Mouse (Mus musculus) urinary bladder, postnatal 4 days (tissue): ENCODE measurements at regions not wholly inside any gene's neighbourhood (a gene's known extent, or its start where the extent isn't known, plus 50 kb on each side); places are given as distances from the start of the nearest gene placed in this dataset.

Experiments
- DNase-seq, 2 experiments: peaks; one replicate each; pipeline ENCODE4 v3.0.0; 2021 to 2022; ENCODE audit warnings: low spot score in 2 of 2

DNA sequence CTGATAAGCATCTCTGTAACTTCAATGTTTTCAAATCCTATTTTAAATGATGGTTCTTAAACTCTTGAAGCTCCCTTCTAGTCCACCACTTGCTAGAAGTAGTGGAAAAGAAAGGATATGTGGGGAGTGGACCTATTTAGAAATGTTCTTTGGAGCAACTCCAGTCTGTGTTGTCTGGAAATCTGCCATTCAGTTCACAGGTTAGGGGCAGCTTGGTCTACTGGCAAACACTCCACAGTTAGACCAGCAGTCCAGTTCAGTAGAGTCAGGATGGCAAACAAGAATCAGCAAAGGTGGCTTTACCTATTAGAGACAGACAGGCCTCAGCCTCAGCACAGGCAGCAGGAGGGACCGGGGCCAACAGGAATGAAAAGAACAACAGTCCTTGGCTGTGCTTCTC is 67.3 kb upstream of the Dpyd start:
- DNase-seq: no peak

DNA sequence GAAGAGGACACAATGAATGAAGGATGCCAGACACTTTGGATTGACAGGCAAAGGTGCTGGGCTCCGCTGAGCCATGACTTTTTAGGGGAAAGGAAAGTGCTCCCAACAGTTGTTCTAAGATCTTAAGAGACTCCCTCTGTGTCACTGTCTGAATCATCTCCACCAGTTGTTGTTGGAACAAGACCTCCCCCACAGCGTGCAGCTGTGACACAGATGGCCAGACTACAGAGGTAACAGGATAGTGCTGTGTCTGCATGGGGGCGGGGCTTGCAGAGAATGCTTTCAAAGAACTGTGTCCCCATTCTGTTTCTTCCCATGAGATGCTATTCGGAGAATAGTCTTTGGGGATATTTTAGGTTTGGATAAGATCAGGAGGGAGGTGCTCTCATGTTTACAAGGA is 61.7 kb upstream of the Dpyd start:
- no peak for DNase-seq

DNA sequence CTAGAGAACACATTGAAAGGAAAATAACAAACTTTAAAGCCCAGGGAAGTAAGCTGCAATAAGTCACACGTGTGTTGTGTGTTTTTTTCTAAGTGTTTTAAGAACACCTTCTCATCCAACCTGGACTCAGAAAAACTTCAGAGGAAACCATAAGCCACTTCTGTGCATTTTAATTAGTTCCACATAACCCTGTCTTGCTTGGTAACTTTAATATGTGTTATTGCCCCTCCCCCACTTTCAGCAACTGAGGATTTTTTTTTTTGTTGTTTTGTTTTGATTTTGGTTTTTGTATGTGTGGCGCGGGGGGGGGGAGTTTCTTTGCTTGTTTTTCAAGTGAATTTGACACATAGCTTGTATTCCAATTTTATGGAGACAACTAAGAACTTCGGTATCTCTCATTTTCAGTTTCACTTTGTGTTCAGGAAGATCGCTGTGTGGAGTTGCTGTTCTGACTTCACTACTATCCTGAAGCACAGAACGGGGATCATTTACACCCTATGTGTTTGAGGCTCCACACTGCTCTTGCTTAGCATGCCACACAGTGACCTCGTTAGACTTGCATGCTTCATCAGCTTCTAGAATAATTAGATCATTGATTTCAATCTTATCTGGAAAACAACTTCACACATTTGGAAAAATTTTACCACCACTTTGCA is 54.2 kb upstream of the Dpyd start:
- DNase-seq: no peak

DNA sequence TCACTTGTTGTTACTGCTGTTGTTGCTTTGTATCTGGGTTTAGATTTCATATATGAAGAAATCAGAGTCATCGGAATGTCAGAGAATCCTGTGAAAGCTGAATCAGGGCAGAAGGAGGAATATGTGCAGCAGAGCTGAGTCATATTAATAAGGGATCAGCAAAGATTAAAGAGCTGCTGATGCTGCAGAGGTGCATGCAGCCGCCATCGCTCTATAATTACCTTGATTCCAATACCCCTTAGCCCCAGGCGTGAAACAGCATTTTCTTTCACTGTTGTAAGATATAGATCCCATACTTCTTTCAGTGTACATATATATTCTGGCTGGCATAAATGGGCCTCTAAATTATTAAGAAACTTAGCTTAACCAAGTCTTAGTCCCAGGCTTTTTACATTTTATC is 51.1 kb upstream of the Dpyd start:
- DNase-seq: no peak

DNA sequence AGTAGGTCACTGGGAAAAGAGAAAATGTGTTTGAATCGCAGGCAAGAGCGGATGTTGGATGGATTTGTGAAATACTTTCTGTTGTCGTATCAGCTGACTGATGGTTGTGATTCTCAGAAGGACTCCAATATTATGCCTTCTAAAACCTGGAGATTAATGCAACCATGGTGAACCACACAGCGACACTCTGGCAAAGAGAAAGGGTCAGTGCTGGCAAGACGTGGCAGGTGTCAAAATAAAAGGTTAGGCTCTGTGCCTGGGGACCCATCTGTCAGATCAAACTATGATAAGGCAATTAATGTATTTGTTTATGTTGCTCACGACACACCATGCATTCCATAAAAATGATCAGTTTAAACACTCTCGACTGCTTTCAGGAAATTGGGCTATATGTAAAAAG is 50.0 kb upstream of the Dpyd start:
- DNase-seq: no peak
